Mouse (Mus musculus) layer of hippocampus, adult 18-20 months (tissue): ENCODE data around the gene Akap7. TPM values are rescaled to one million over a fixed set of nuclear protein-coding genes. Genes with fewer than 3 reads are reported as not detected.

Experiments
- DNase-seq, 2 experiments: peaks; one replicate each; pipeline ENCODE4 v3.0.0; 2022; ENCODE audit warnings: low spot score in 2 of 2
- long read RNA-seq: library from polyadenylated mRNA; stranded (forward); transcript quantifications from one replicate; pipeline ENCODE4 v2.0.0, GENCODE M21; 2021
- total RNA-seq, 2 experiments: library from RNA; stranded (reverse); gene quantifications; 2 replicates each; pipeline ENCODE4 v1.2.3; 2021

The Akap7 gene
- total RNA-seq: 10 to 100 TPM; 51.0 to 53.3 TPM
- long read RNA-seq, transcript Akap7-203 (2 exons, 2,321 nt): major isoform, 11 of 22 reads
- long read RNA-seq, partial matches to known transcripts: 0 of 22 reads
- long read RNA-seq, other reads (novel, unspliced or antisense): 11 of 22 reads

- DNase-seq: no peak
Measured at GRCm38 (mm10) chr10:25307770-25308169, at the start of gene Akap7. Gene Akap7, minus strand, starts transcription at chr10:25307870.

DNA sequence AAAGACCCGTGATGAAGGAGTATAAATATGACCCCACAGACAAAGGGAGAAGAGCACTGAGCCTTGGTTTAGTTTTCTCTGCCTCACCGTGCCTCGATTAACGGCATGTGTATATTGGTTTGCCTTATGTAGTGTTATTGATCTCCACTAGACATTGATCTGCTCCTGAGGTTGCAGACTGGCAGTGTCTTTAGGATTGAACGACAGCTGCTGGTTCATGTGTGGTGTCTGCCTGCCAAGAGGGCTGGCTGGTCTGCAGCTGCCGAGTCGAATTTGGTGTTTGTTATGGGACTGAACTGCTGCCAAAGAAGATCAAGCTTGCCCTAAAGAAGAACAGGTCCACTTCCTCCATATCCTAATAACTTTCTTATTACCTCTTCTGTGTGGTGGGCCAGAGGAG lies 46.7 kb upstream of the Akap7 start:
- no peak for DNase-seq

- DNase-seq: peak in 1 of 2 experiments; percentile 69
Measured at GRCm38 (mm10) chr10:25353941-25354340, 46.3 kb upstream of the Akap7 start.

GRCm38 (mm10) chr10:25342801-25343200 lies 35.1 kb upstream of the Akap7 start:
- no peak for DNase-seq

GRCm38 (mm10) chr10:25340675-25341074 lies 33.0 kb upstream of the Akap7 start:
- no peak for DNase-seq

DNA sequence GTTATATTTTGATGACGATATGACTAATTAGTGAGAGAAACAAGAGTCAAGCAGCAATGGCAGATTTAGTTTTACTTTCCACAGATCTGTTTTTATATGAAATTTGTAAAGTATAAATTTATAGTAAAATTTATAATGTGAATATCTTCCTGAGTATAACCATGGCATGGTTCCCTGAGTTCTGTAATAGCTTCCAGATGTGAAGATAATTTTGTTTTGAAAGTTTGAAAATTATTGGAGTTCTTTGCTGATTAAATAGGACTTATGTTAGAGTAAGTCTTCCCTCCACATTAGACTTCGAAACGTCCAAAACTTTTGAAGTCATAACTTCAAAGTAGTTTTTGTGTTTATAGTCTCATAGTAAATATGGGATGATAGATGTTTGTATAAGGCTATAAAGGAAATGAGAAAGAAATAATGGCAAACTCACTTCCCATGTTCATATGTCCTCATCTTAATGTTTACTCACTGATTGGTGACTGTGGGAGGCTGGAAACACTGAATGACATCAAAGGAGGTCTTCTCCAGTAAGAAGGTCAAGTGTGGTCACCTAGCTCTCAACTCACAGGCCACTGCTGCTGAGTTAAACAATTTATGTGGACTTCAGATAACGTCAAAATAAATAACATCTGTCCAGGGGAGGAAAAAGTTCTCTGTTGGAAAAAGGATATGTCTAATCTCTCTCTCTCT lies 25.9 kb upstream of the Akap7 start:
- no peak for DNase-seq

DNA sequence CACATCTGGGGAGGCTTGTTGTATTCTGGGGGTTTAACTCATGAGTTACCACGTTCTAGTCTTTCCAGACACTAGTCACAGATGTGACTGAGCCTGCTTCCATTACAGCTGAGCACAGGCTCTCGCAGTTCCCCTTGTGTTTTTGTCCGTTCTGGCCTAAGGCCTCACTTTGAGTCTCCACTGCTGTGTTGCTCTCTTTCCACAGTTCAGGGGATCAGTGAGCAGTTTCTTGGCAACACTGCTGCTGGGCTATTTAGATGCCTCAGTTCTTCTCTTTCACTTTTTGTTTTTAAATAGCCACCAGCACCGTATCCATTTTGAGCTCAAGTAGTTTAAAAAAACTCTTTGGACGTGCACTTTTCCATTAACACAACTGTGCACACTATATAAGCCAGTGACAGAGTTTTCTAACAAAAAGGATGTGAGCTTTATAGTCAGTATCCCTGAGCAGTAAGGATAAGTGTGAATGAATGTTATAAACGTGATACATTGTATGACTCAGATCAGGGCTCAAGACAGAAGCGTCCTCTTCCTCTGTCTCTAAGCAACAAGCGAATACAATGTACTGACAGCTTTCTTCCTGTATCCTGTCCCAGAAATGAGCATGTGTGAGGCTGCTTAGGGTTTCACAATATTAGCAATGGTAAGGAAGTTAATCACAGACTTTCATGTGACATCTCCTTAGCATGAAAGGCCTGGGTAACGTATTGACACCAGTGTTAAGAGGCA lies 23.8 kb upstream of the Akap7 start:
- DNase-seq: peak in 1 of 2 experiments; percentile 30

- DNase-seq: peak in 1 of 2 experiments; percentile 7
Measured at GRCm38 (mm10) chr10:25330094-25330493, 22.4 kb upstream of the Akap7 start.

- DNase-seq: no peak
Measured at GRCm38 (mm10) chr10:25327511-25327910, 19.8 kb upstream of the Akap7 start.

DNA sequence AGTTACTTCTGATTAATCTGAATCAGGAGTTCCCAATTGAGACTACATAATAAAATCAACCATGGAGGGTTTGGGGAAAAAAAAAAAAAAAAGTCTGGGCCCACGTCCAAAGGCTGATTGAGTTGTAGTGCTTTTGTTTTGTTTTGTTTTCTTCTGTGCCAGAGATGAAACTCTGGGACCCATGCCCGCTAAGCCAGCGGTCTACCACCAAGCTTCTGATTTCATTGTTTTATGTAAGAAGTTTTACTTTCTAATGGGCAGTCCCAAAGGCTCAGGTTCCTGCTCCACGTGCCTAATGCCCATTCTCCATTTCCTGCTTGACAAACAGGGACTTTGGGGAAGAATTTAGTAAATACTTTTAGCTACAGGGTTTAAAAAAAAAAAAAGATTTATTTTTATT lies 18.0 kb upstream of the Akap7 start:
- peak in 1 of 2 experiments; percentile 37 for DNase-seq

- no peak for DNase-seq
Measured at GRCm38 (mm10) chr10:25321198-25321597, 13.5 kb upstream of the Akap7 start.

DNA sequence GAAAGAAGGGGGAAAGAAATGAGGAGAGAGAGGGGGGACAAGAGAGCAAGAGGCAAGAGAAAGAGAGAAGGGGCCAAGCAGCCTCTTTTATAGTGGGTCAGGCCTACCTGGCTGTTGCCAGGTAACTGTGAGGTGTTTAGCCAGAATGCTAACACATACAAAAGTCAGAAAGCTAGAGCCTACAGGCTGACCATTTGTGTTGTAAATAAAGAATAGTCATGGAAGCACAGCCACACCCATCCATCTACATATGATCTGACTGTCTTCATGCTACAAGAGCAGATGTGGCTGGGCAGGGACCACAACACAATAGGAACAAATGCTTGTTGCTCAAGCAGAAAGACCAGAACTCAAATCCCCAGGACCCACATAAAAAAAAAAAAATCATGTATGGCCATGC lies 11.9 kb upstream of the Akap7 start:
- no peak for DNase-seq

- no peak for DNase-seq
Measured at GRCm38 (mm10) chr10:25318405-25318804, 10.7 kb upstream of the Akap7 start.

GRCm38 (mm10) chr10:25317665-25318064 lies 10.0 kb upstream of the Akap7 start:
- no peak for DNase-seq

DNA sequence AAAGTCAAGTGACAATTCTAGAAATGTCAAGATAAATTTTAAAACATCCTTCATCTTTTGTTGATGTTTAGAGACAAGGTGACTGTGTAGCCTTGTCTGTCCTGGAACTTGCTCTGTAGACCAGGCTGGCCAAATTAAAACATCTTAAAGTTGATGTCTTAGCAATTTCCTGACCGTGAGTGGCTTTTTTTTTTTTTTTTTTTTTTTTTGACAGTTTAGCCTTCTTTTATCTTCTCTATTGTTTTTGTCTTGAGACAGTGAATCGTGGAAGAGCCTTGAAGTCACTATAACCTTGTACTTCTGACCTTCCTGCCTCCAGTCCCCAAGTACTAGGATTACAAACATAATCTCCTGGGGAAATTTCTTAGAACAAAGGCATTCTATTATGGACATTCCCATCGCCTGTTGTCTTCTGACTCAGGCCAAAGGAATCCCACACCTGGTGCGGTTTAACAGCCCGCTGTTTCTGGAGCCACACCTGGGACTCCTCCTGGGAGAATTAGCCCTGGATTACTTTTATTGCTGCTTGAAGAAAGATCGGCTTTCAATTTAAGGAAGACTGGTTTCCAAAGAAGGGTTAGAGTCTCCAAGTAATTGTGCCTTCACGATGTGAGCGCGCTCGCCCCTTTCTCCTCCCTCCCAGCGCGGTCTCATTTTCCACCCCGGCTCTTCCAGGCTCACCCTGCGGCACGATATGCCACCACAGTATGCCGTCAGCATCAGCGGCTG lies 6.3 kb upstream of the Akap7 start:
- no peak for DNase-seq

- DNase-seq: peak in 1 of 2 experiments; percentile 27
Measured at GRCm38 (mm10) chr10:25311554-25312212, 4.0 kb upstream of the Akap7 start.

DNA sequence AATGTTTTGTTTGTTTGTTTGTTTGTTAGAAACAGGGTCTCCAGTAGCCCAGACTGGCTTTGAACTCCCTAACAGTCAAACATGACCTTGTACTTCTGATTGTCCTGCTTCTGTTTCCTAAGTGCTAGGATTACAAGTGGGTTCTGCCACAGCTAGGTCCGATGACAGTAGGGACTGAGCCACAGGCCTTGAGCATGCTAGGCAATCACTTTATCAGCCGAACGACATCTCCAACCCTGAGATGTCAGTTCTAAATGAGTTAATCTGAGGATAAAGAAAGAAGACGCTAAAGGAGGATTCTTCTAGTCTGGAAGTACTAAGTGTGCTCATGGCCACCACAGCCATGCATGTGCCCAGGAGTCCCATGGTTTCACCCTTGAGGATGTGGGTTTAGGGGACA lies 3.1 kb upstream of the Akap7 start:
- DNase-seq: no peak

DNA sequence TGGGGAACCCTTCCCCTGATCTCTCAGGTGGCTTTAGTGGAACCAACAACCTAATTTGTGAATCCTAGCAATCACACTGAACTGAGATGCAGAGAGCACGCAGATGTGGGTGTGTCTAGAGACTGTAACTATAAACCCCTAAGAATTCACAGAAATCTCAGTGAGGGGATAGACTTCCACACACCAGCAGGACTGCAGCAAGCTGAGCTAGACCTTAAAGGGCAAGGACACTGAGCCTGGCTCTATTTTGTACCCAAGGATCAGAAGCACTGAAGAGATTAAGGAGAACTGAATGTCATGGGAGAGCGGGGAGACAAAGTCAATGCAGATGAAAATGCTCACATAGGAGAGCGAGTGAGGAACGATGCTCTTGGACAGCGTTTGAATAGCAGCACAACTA lies 2.3 kb upstream of the Akap7 start:
- no peak for DNase-seq

- DNase-seq: no peak
Measured at GRCm38 (mm10) chr10:25305146-25305545, 2.5 kb downstream of the Akap7 start.

GRCm38 (mm10) chr10:25304608-25305007 lies 3.1 kb downstream of the Akap7 start:
- no peak for DNase-seq

DNA sequence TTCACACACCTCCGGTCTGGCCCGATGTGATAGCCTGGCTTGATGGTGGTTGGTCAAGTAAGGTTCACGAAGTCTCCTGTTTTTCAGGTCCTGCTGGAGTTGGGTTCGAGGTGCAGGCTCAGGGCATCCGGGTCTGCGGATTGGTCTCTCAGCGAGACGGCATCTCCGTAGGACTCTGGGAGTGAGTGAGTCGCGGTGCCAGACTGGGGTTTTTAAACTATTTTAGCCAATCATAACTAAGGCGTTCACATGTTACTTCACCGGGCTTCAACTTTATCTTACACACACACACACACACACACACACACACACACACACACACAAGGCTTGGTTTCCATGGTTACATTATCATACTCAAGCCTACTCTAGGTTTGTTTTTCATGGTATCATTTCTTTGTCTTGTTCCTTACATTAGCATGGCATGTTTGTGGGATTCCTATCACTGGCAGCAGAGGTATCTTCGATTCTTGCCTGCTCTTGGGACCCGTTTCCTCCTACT lies 8.6 kb downstream of the Akap7 start:
- DNase-seq: no peak
